Mouse (Mus musculus) olfactory bulb, adult 2 months (tissue): ENCODE data around the gene Cfd.

ENCODE experiments used
- CTCF ChIP-seq: fragments of 200-500 bp; IDR thresholded peaks from 2 replicates; pipeline ENCODE4 v1.5.1; 2012; ENCODE audit warnings: low read depth, mild to moderate bottlenecking, low read length, moderate library complexity; ENCODE audit not compliant: insufficient read depth
- POLR2A ChIP-seq: fragments of 200-500 bp; IDR thresholded peaks from 2 replicates; pipeline ENCODE4 v1.6.1; 2012; ENCODE audit warnings: mild to moderate bottlenecking, low read depth, low read length, moderate library complexity; ENCODE audit not compliant: insufficient read depth

- TF ChIP-seq CTCF: no peak
- TF ChIP-seq POLR2A: no peak
These were observed 28.4 kb upstream of the Cfd start for GRCm38 (mm10) chr10:79862049-79862788.
